Mouse (Mus musculus): ENCODE measurements around the gene Ttc26. TPM values are rescaled to one million over a fixed set of nuclear protein-coding genes. Genes with fewer than 3 reads are reported as not detected.
"Not testable (repeated sequence)": the region's sequence is repeated elsewhere in the genome, so short reads cannot be mapped to it uniquely, and the experiment has no call there.

The Ttc26 gene
- polyA plus RNA-seq, 1 experiment from 2014 or later, result 0.19 TPM

DNA sequence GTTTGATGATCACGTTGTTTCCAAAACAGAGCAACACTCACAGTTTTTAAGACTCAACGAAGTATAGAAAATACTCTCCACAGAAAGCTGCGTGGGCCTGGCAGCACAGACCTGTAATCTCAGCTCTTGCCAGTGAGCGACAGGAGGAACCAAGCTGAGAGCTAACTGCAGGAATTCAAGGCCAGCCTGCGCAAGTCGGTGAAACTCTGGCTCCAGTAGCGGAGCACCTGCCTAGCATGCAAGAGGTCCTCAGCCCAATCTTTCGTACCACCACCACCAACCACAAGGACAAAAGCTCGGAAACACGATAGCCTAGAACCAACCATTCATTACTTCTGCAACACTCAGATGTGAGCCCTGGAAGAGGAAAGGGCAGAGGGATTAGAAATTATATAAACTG, 28.8 kb upstream of the Ttc26 start:
- Histone ChIP-seq H3K4me3 (ENCODE audit: inconsistent target) (peak overlapping the region; percentile 91), H3K79me2 (ENCODE audit: inconsistent target) (peaks cover 81% of the 10 kb centered on the region), H3K27ac (peak overlapping the region; percentile 97), H3K36me3 (ENCODE audit: inconsistent target) (peaks cover 16% of the 10 kb centered on the region; the same call in 1 of the 2 replicates)
- 3% methylated on average over 10 of the region's 10 CpGs for WGBS (ENCODE audit: missing documents)

DNA sequence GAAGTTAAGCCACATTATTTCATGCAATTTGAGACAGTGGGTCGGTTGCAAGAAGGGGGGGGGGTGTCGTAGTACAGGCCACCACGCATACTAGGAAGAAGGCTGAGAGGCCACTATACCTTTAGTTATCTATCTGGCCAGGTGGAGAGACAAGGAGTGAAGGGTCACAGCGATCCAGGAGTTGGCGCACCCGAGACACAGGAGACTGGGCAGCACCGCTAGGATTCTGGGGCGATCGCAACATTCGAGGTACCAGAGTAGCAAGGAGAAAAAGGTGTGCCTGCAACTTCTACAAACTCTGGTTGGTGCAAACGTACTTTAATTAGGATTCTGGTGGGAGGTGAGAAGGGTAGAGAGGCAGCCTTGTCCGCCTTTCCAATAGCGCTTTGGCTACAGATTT, 28.1 kb upstream of the Ttc26 start:
- Histone ChIP-seq H3K4me3 (ENCODE audit: inconsistent target) (peak overlapping the region; percentile 91), H3K27ac (peak overlapping the region; percentile 97), H3K36me3 (ENCODE audit: inconsistent target) (peaks cover 10% of the 10 kb centered on the region; the same call in 1 of the 2 replicates), H3K79me2 (ENCODE audit: inconsistent target) (peaks cover 73% of the 10 kb centered on the region)
- 5% methylated on average over 13 of the region's 13 CpGs for WGBS (ENCODE audit: missing documents)

DNA sequence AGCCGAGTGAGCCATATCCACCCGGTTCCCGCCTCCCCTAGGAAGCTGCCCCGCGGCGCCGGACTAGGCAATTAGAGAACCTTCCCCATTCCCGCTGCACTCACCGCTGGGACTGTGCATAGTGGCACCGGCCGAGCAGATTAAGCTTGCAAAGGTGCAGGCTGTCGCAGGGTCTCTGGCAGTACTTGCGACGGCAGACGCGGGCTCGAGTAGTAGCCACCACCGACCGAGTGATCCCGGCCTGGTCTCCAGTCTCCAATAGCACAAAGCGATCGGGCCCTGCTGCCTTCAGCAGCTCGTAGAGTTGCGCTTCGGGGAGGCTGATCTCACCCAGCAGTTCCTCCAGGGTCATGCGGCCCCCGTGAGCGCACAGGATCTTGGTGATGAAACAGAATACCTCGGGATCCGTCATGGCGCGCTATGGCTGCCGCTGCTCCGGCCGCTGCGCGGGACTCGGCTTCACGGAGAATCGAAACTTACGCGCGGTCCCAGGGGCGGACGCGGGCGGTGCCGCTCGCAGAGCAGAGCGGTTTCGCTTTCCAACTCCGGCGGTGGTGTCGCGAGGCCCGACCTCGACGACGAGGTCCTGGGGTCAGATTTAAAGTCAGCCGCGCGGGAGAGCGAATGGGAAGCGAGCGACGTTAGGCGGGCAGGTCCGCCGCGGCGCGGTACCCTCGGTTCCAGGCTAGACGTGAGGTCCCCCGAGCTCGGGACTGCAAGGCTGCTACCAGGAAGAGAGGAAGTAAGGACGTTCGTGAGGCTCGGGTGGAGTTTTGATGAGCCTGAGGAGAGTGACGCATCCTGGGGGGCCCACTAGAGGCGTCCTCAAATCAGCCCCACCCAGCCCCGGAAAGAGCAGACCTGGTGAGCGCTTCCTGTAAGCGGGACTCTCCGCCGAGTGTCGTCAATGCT, 27.2 kb upstream of the Ttc26 start, which contains the start of gene Zc3hav1:
Gene Zc3hav1, minus strand, starts transcription at position 793 of the 912 bp plus-strand sequence.
- Histone ChIP-seq H3K27ac (peak within 1 kb of the TSS; percentile 97), H3K36me3 (ENCODE audit: inconsistent target) (peaks cover 10% of the 10 kb centered on the region; the same call in 1 of the 2 replicates), H3K4me3 (ENCODE audit: inconsistent target) (peak within 1 kb of the TSS; percentile 91), H3K79me2 (ENCODE audit: inconsistent target) (peaks cover 65% of the 10 kb centered on the region)
- WGBS (ENCODE audit: missing documents), result under 1% methylated on average over 87 of the region's 87 CpGs

DNA sequence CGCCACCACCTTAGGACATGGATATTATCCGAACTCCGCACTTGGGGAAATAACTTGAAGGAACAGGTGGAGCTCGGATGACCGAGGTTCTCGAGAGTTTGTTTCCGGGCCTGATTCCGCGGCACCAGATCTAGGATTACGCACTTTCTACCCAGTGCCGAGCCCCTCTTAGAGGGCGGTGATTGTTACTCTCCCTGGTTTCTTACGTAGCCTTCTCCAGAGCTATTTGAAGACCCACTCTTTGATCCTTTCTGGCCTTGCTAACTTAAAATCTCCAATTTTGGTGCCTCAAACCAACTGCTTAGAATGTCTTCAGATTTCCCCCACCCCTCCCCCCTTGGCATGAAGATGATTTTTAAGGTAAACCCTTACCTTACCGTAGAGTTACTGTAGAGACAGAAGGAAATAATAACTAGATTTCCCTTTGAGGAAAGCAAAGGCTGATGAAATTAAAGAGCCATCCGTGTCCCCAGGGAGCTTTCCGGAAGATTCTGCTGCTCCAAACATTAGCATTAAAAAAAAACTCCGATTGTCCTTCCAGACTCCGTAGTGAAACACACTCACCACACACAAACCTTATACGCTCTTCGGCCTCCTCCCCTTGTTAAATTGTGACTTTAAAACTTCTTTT, 26.4 kb upstream of the Ttc26 start:
- Histone ChIP-seq H3K36me3 (ENCODE audit: inconsistent target) (peaks cover 6% of the 10 kb centered on the region; the same call in 1 of the 2 replicates), H3K27ac (peak overlapping the region; percentile 97), H3K79me2 (ENCODE audit: inconsistent target) (peaks cover 57% of the 10 kb centered on the region), H3K4me3 (ENCODE audit: inconsistent target) (peak overlapping the region; percentile 91)
- 4% methylated on average over 20 of the region's 20 CpGs for WGBS (ENCODE audit: missing documents)

DNA sequence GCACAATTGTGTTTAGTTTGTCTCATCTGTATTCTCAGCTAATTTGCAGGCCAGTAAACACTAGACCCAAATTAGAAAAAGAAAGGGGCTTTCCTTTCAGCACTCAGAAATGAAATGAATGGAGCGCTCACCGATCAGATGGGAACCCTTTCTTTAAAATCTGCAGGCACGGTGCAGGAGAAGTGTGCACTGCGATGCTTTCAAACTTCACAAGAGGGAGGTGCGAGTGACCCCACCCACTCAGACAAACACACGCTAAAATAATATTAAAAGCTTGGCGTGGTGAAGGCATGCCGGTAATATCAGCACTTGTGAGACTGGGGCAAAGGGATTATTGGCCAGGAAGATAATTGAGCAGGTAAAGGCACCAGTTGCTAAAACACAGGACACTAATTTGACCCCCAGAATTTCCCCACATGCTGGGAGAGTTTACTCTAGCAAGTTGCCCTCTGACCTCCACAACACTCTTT, 25.9 kb upstream of the Ttc26 start:
- H3K36me3 ChIP-seq (ENCODE audit: inconsistent target), result peaks cover under 1% of the 10 kb centered on the region; the same call in 1 of the 2 replicates
- peak overlapping the region; percentile 91 for H3K4me3 ChIP-seq (ENCODE audit: inconsistent target)
- WGBS (ENCODE audit: missing documents), result 11% methylated on average over 6 of the region's 8 CpGs
- peaks cover 51% of the 10 kb centered on the region for H3K79me2 ChIP-seq (ENCODE audit: inconsistent target)
- H3K27ac ChIP-seq, result peak overlapping the region; percentile 97

DNA sequence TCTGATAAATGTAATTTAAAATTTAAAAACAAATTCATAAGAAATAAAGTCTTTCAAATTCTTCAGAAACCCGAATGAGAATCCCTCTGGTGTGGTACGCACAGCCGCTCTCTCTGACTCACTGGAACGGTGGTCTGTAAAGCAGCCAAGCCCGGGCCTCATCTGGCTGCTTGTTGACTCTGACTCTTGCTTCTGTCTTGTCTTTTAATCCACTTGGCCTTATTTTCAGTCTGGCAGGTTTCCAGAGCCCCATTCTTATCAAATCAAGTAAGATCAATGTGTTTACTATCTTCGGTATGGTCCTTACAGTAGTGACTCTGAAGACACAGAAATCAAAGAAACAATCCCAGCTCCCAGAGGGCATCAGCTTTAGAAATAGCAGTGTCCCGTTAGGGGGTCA, 25.4 kb upstream of the Ttc26 start:
- H3K27ac ChIP-seq, result no peak overlapping the region
- WGBS (ENCODE audit: missing documents), result 82% methylated on average over 7 of the region's 7 CpGs
- H3K4me3 ChIP-seq (ENCODE audit: inconsistent target), result no peak overlapping the region
- H3K79me2 ChIP-seq (ENCODE audit: inconsistent target), result peaks cover 47% of the 10 kb centered on the region
- H3K36me3 ChIP-seq (ENCODE audit: inconsistent target), result no peaks in the 10 kb centered on the region

DNA sequence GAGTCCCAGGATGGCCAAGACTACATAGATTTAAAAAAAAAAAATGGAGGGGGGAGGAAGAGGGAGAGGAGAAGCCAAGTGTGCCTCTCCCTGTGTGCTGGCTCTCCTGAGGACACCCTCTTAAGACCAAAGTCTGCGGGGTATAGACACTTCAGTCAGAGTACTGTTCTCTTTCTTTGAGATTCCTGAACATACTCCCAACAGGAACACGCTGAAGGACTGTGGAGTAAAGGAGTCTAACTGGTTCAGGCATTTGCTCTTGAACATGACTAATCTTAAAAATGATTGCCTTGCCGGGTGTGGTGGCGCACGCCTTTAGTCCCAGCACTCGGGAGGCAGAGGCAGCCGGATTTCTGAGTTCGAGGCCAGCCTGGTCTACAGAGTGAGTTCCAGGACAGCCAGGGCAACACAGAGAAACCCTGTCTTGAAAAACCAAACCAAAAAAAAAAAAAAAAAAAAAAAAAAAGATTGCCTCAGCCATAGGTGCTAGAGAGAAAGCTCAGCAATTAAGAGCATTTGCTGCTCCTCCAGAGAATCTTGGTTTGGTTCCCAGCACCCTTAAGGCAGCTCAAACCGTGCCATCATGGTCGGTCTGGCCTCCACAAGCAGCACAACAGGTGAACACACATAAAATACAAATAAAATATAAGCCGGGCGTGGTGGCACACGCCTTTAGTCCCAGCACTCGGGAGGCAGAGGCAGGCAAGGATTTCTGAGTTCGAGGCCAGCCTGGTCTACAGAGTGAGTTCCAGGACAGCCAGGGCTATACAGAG, 24.4 kb upstream of the Ttc26 start:
- 91% methylated on average over 13 of the region's 15 CpGs for WGBS (ENCODE audit: missing documents)
- not testable (repeated sequence) for H3K27ac ChIP-seq; H3K36me3 ChIP-seq (ENCODE audit: inconsistent target); H3K4me3 ChIP-seq (ENCODE audit: inconsistent target)
- peaks cover 37% of the 10 kb centered on the region for H3K79me2 ChIP-seq (ENCODE audit: inconsistent target)

DNA sequence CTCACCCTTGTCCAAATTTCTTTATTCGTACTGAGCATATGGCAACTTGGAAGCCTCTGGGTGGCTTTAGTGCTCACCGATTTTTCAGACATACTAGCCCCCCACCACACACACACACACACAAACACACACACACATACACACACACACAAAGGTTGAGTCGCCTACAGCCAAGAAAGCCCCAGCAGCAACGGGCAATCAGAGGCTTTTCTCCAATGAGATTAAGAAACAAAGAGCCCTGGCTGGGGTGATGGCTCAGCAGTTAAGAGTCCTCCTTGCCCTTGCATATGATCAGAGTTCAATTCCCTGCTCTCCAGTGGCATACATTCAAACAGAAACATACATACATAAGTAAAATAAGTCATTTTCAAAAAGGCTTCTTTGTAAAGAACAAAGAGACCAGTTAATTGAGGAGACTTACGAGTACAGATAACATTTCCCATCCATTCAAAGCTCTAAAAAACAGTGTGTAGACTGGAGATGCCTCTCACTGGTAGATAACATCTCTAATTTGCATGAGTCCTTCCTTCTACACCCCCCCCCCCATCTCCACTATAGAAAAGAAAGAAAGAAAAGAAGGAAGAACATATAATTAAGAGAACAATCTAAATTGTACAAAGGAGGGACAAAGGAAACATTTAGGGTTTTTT, 23.5 kb upstream of the Ttc26 start:
- Histone ChIP-seq H3K36me3 (ENCODE audit: inconsistent target) (no peaks in the 10 kb centered on the region), H3K27ac (no peak overlapping the region), H3K79me2 (ENCODE audit: inconsistent target) (peaks cover 28% of the 10 kb centered on the region), H3K4me3 (ENCODE audit: inconsistent target) (no peak overlapping the region)
- 94% methylated on average over 5 of the region's 5 CpGs for WGBS (ENCODE audit: missing documents)

DNA sequence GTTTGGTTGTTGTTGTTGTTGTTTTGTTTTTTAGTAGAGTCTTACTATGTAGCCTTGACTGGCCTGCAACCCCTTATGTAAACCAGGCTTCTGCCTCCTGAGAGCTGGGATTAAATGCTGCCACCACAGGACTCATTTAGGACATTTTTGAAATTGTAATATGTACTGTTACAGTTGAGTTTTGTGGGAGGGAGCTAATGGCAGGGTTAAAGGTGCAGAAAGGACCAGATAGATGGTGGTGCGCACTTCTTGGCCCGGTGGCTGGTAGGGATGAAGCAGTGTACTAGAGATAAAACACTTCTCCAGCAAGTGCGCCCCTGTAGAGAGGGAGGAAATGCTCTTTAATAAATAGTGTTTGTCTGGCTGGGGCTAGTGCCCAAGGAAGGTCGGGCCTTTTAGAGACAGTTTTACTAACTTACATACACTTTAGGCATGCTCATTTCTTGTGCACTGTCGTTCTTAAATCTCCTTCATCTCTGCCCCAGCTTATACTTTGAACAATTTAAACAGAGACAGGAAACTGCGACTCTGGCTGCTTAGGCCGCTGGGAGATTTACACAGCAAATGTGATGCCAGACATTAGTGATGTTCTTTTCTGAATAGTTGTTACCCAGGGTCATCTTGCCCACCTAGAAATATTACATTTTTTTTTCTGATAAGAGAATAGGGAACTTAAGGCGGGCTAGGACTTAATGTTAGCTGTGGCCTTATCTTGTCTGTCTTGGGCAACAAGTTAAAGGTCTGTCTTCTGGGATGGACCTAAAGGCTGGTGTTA, 22.8 kb upstream of the Ttc26 start:
- H3K36me3 ChIP-seq (ENCODE audit: inconsistent target), result no peaks in the 10 kb centered on the region
- H3K27ac ChIP-seq, result no peak overlapping the region
- H3K4me3 ChIP-seq (ENCODE audit: inconsistent target), result no peak overlapping the region
- peaks cover 21% of the 10 kb centered on the region for H3K79me2 ChIP-seq (ENCODE audit: inconsistent target)
- WGBS (ENCODE audit: missing documents), result 88% methylated on average over 8 of the region's 8 CpGs

DNA sequence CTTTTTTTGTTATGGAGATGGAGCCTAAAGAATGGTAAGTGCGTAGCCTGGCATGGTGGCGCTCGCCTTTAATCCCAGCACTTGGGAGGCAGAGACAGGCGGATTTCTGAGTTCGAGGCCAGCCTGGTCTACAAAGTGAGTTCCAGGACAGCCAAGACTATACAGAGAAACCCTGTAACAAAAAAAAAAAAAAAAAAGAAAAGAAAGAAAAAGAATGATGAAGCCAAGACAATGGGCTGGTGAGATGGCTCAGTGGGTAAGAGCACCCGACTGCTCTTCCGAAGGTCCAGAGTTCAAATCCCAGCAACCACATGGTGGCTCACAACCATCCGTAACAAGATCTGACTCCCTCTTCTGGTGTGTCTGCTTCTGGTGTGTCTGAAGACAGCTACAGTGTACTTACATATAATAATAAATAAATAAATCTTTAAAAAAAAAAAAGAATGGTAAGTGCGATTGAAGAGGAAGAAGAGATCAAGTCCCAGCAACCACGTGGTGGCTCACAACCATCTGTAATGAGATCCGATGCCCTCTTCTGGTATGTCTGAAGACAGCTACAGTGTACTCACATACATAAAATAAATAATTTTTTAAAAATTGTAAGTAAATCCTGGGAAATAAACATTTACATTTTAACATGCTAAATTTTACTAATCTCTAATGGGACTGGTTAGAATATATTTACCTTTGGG, 22.1 kb upstream of the Ttc26 start:
- H3K4me3 ChIP-seq (ENCODE audit: inconsistent target); H3K36me3 ChIP-seq (ENCODE audit: inconsistent target); H3K27ac ChIP-seq: not testable (repeated sequence)
- 76% methylated on average over 6 of the region's 11 CpGs for WGBS (ENCODE audit: missing documents)
- H3K79me2 ChIP-seq (ENCODE audit: inconsistent target), result peaks cover 15% of the 10 kb centered on the region; the same call in 1 of the 2 replicates

DNA sequence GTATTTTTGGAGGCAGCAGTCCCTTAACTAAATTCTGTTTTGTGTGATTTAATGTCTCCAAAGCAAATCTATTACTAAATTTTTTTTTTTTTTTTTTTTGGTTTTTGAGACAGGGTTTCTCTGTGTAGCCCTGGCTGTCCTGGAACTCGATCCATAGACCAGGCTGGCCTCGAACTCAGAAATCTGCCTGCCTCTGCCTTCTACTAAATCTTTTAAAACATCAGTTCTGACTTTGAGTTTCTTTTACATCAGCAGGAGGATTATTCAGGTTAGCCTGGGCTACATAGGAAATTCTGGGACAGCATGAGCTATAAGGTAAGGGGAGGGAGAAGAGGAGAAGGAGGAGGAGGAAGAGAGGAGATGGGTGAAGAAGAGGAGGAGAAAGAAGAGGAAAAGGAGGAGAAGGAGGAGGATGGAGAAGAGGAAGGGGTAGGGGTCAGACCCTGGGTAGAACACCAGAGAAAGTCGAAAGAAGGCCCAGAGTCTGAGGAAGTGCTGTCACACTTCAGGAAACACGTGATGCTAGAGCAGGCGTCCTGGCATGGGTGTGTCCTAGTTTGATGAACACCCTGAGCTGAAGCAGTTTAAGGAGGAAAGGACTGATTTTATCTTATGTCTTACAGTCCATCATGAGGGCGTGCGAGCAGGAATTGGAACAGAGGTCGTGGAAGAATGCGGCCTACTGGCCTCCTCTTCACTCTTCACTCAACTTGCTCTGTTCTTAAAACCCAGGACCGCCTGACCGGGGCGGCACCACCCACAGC, 21.4 kb upstream of the Ttc26 start:
- WGBS (ENCODE audit: missing documents), result 51% methylated on average over 9 of the region's 12 CpGs

DNA sequence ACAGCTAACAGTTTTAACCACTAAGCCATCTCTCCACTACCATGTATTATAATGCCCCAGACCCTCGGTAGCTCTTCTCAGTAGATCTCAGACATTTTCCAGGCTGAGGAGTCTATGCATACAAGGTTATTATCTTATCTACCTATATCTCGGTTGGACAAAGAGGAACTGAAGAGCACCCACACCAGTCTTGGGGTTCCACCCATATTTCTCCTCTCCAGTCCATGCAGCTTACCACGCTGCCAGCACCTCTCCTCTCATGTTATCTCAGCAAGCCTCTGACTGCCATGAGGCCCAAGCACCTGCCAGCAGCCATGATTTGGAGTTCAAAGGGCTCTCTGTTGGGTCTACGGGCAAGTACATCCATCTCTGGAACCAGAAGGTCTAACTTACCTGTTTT, 20.2 kb upstream of the Ttc26 start:
- Histone ChIP-seq H3K4me3 (ENCODE audit: inconsistent target) (no peak overlapping the region), H3K27ac (no peak overlapping the region), H3K36me3 (ENCODE audit: inconsistent target) (no peaks in the 10 kb centered on the region), H3K79me2 (ENCODE audit: inconsistent target) (peaks cover 1% of the 10 kb centered on the region; the same call in 1 of the 2 replicates)
- 88% methylated on average over 4 of the region's 4 CpGs for WGBS (ENCODE audit: missing documents)

More for the DNA sequence above, 21.4 kb upstream of the Ttc26 start:
- H3K79me2 ChIP-seq (ENCODE audit: inconsistent target), result peaks cover 13% of the 10 kb centered on the region; the same call in 1 of the 2 replicates
- no peak overlapping the region for H3K4me3 ChIP-seq (ENCODE audit: inconsistent target)
- peak overlapping the region; percentile 35 for H3K27ac ChIP-seq
- H3K36me3 ChIP-seq (ENCODE audit: inconsistent target), result no peaks in the 10 kb centered on the region

All from macrophage (primary cell).